Mouse (Mus musculus): ENCODE measurements around the gene Oip5. TPM values are rescaled to one million over a fixed set of nuclear protein-coding genes. Genes with fewer than 3 reads are reported as not detected.
"Not testable (repeated sequence)": the region's sequence is repeated elsewhere in the genome, so short reads cannot be mapped to it uniquely, and the experiment has no call there.

The Oip5 gene
- polyA plus RNA-seq (2016; fragmentation: Nextera tagmentation; extraction: Ambion mirVana), result 30.1 and 30.8 TPM in 2 replicates

DNA sequence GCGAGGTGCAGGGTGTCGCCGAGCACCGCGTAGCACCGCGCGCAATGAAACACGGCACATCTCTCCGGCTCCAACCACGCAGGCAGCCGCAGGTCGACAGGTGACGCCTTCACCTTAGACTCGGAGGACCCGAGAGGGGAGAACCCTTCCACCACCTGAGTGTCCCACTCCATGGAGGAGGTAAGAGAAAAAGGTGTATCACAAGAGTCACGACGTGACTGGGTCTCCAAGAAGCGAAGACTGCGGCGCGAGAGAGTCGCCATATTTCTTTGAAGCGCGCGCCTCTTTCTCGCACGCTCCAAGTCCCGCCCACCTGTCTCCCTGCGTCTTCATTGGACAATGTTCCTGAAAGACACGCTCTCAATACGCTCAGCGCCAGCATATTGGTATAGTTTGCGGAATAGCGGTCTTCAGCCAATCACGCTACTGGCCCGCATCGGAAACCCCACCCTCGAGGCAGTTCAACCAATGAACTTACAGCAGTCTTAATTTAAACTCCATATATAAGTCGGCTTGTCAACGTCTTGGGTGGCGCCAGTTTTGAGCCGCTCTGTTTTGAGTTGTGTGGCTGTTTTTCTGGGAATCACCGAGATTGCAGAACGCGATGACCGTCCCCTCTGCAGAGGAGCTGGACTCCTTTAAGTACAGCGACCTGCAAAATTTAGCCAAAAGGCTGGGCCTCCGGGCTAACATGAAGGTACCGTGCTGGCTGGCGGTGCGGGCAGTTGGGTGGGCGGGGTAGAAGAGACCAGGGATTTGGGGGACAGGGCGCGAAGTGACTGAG is at the start of gene Oip5, which contains the start of gene Nusap1:
Gene Oip5 (minus strand): TSS at position 271 of the 784 bp plus-strand sequence.
Gene Nusap1 (plus strand): TSS at position 100 of the 784 bp plus-strand sequence.
- Histone ChIP-seq H3K4me1 (peaks cover 21% of the 10 kb centered on the region), H3K27ac (peak within 1 kb of the TSS; percentile 94), H3K9me3 (no peaks in the 10 kb centered on the region), H3K27me3 (ENCODE audit: insufficient read depth, poor library complexity, severe bottlenecking) (no peaks in the 10 kb centered on the region), H3K36me3 (0 out of 2 replicates have a peak, but pooled peaks cover 9% of the 10 kb centered on the region), H3K4me3 (peak within 1 kb of the TSS; percentile 91)
- WGBS, result under 1% methylated on average over 55 of the region's 55 CpGs
- DNase-seq (ENCODE audit: low spot score), result peak; percentile 99

DNA sequence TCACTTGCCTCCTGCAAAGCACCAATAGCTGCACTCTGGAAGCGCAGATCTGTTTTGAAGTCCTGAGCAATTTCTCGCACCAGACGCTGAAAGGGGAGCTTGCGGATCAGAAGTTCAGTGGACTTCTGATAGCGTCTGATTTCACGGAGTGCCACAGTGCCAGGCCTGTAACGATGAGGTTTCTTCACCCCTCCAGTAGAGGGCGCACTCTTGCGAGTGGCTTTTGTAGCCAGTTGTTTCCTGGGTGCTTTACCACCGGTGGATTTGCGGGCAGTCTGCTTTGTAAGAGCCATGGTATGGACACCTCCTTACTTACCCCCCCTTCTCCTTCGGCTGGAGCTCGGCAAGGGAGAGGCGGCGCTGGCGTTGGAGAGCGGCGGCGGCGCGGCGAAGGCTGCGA is 47.5 kb upstream of the Oip5 start:
- WGBS, result 63% methylated on average over 21 of the region's 23 CpGs
- not testable (repeated sequence) for H3K27me3 ChIP-seq (ENCODE audit: insufficient read depth, poor library complexity, severe bottlenecking); H3K27ac ChIP-seq; H3K36me3 ChIP-seq; DNase-seq (ENCODE audit: low spot score); H3K9me3 ChIP-seq; H3K4me3 ChIP-seq; H3K4me1 ChIP-seq

DNA sequence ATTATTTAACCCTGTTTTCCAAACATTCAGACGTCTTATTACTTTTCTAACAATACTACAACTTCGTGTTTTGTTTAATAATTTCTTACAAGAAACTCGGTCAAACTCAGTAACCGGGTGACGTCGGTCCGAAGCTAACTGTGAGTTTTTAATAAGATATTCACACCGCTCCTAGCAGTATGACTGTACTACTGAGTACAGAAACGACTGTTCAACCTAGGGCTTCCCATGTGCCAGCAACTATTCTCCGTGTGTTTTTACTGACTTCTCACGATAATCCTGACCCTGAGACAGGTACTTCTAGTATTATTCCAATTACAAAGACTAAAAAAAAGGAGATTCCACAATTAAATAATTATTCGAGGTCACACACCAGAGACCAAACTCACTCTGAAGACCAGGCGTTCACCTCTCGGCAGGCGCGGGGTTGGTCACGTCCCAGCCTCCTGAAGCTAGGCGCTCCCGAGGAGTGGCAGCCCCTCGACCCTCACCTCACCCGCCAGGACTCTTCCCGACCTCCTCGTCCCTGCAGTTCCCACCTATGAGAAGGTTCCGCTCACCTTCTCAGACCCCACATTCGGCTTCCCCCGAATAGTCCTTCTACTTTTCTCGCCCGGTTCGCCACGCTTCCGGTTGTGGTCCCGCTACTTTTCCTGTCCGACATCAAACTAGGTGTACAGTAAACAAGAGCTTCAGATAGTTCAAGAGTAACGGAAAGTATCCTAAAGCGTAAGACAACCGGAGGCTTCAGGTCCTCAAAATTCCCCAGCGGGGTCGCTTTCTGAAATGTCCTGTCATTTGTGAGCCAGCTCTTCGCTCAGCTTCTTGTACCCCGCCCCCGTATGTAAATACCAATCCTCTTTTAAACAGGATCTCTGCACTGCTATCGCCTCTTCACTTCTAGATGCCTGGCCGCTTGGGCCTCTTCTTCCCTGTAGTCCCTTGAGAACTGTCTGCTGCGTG is 44.2 kb upstream of the Oip5 start, which contains the start of gene Ndufaf1:
Gene Ndufaf1 (minus strand): TSS at position 608 of the 963 bp plus-strand sequence.
- Histone ChIP-seq H3K4me1 (peaks cover 6% of the 10 kb centered on the region), H3K27ac (peak within 1 kb of the TSS; percentile 93), H3K9me3 (no peaks in the 10 kb centered on the region), H3K36me3 (peaks cover 27% of the 10 kb centered on the region), H3K27me3 (ENCODE audit: insufficient read depth, poor library complexity, severe bottlenecking) (no peaks in the 10 kb centered on the region), H3K4me3 (peak within 1 kb of the TSS; percentile 91)
- 1% methylated on average over 44 of the region's 44 CpGs for WGBS
- peak; percentile 94 for DNase-seq (ENCODE audit: low spot score)

DNA sequence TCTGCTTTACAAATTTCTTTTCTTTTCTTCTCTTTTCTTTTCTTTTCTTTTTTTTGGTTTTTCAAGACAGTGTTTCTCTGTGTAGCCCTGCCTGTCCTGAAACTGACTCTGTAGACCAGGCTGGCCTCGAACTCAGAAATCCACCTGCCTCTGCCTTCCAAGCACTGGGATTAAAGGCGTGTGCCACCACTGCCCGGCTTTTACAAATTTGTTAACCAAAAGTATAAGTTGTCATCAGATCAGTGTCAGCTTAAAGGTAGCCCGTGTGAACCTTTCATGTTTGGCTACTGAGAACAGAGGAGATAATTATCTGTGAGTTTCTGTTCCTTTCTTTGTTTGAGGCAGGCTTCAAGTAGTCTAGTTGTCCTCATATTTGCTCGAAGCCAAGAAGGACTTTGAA is 26.0 kb upstream of the Oip5 start:
- H3K27ac ChIP-seq, result no peak overlapping the region
- no peak overlapping the region for H3K4me3 ChIP-seq
- peaks cover 96% of the 10 kb centered on the region for H3K36me3 ChIP-seq
- no peaks in the 10 kb centered on the region for H3K4me1 ChIP-seq
- no peaks in the 10 kb centered on the region for H3K27me3 ChIP-seq (ENCODE audit: insufficient read depth, poor library complexity, severe bottlenecking)
- no peak for DNase-seq (ENCODE audit: low spot score)
- H3K9me3 ChIP-seq, result no peaks in the 10 kb centered on the region
- 91% methylated on average over 5 of the region's 5 CpGs for WGBS

DNA sequence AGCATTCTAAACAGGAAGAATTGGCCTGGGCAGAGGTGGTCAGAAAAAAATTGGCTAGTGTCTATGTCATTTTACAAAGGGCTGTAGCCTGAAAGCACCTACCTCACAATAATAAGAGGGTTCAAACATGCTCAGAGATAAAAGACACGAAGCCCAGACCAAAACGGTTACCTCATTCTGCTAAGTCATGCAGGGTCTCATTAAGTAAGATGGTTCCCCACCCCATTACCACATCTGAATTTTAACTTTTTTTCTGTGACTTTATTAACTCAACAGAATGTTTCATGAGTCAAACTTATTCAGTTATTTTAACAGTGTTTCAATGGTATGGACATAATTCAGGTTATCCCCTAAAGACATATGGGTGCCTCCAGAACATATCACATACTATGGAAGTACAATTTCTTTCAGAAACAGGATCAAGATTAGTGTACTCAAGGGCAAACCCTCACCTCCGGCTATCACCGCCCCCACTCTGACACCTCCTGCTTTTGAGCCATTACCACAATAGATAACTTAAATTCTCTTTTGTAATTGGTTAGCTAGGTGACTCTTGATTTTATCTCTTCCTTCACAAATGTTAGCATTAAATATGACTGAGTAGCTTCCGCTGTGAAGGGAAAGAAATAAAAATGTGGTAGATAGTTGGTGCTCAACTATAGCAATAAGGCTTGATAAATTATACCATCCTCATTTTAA is 23.1 kb upstream of the Oip5 start:
- Histone ChIP-seq H3K36me3 (peaks cover 97% of the 10 kb centered on the region), H3K4me1 (no peaks in the 10 kb centered on the region), H3K4me3 (no peak overlapping the region), H3K27ac (no peak overlapping the region), H3K27me3 (ENCODE audit: insufficient read depth, poor library complexity, severe bottlenecking) (no peaks in the 10 kb centered on the region), H3K9me3 (no peaks in the 10 kb centered on the region)
- 92% methylated on average over 5 of the region's 5 CpGs for WGBS
- DNase-seq (ENCODE audit: low spot score), result no peak

DNA sequence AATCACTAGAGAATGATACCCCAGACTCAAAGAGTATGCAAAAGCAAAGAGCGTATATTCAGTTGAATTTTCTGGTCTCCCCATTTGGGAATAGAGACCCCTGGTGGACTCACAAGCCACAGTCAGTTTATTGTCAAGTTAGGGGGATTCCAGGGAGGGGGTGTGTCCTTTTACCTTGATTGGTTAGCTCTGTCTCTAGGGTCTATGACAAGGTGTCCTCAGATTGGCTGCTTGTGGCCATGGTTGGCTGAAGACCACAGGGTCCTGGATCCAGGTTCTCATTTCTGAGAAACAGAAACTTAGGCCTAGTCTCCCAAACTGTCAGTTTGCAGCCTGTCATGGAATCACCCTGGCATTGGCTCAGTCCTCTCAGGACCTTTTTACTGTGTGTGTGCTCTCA is 18.5 kb upstream of the Oip5 start:
- DNase-seq (ENCODE audit: low spot score), result no peak
- Histone ChIP-seq H3K27me3 (ENCODE audit: insufficient read depth, poor library complexity, severe bottlenecking) (no peaks in the 10 kb centered on the region), H3K4me1 (no peaks in the 10 kb centered on the region), H3K4me3 (no peak overlapping the region), H3K9me3 (no peaks in the 10 kb centered on the region), H3K36me3 (peaks cover 96% of the 10 kb centered on the region), H3K27ac (no peak overlapping the region)
- WGBS, result 83% methylated on average over 1 of the region's 1 CpGs

DNA sequence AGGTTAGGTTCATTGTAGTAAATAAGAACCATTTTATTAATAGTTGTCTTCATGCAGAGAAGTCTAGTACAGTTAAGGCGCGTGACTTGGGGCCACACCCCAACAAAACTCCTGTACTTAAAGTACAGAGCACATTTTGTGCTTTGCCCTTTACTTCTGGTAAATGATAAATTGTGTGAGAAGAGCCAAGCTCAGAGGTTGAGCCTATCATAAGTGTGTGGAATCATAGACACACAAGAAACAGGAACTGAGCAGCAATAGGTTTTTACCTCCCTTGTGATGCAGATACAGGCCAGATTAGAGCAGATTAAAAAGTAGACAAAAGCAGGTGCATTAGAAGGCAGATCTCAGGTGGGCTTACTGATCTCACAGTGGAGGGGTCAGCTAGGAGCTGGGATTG is 3.0 kb upstream of the Oip5 start:
- Histone ChIP-seq H3K36me3 (peaks cover 30% of the 10 kb centered on the region), H3K9me3 (no peaks in the 10 kb centered on the region), H3K4me3 (0 out of 2 replicates have a peak overlapping the region, but pooled peaks have one; percentile 16), H3K27me3 (ENCODE audit: insufficient read depth, poor library complexity, severe bottlenecking) (no peaks in the 10 kb centered on the region), H3K4me1 (peaks cover 21% of the 10 kb centered on the region), H3K27ac (0 out of 2 replicates have a peak overlapping the region, but pooled peaks have one; percentile 31)
- WGBS, result 97% methylated on average over 2 of the region's 2 CpGs
- no peak for DNase-seq (ENCODE audit: low spot score)

DNA sequence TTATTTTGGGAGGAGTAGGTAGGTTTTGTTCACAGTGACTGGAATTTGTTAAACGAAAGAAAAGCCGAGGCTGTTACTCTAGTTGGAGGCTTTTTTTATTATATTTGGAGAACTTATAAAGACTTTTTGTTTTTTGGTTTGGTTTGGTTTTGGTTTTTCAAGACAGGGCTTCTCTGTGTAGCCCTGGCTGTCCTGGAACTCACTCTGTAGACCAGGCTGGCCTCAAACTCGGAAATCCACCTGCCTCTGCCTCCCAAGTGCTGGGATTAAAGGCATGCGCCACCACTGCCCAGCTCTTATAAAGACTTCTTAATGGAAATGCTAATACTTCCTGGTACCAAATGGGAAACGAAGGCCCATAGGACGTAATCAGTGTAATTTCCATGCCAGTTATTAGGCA is 733 bp upstream of the Oip5 start:
- H3K4me1 ChIP-seq, result peaks cover 21% of the 10 kb centered on the region
- not testable (repeated sequence) for DNase-seq (ENCODE audit: low spot score); H3K27me3 ChIP-seq (ENCODE audit: insufficient read depth, poor library complexity, severe bottlenecking); H3K9me3 ChIP-seq
- 18% methylated on average over 6 of the region's 6 CpGs for WGBS
- H3K27ac ChIP-seq, result peak overlapping the region; percentile 89
- H3K4me3 ChIP-seq, result peak overlapping the region; percentile 91
- peaks cover 14% of the 10 kb centered on the region for H3K36me3 ChIP-seq

DNA sequence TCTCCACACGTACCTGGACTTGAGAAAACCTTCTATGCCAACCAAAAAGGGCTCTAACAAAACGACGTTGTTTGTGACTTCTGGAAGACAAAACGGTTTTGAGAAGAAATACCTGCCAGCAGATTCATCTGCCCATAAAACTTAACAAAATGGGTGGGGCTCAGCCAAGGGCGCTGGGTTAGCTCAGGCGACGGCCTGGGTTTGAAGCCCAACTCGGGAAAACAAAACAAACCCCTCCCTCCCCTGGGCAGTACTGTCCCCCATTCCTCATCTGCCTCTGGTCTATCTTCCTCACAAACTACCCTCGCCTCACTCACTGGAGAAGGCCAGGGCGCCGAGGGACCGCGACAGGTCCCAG is 449 bp downstream of the Oip5 start:
- WGBS, result under 1% methylated on average over 13 of the region's 13 CpGs
- peaks cover 21% of the 10 kb centered on the region for H3K4me1 ChIP-seq
- DNase-seq (ENCODE audit: low spot score), result no peak

DNA sequence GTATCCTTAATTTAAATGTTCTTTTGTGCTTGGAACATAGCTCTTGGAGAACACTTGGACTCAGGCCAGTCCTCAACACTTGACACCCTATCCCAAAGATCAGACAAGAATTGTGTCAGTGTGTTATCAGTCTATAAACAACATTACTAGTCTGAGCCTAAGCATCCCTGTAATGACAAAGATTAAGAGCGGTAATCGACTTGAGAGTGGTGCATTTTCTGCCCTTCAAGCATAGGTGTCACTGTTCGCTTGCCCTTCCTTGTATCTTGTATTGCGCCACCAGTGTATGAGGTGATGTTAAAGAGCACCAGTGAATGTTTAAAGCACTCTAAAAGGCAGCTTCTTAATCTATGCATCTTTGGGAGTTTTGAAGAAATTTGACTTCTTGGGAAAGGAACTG is 11.2 kb downstream of the Oip5 start:
- Histone ChIP-seq H3K9me3 (no peaks in the 10 kb centered on the region), H3K4me3 (no peak overlapping the region), H3K36me3 (peaks cover 83% of the 10 kb centered on the region), H3K27me3 (ENCODE audit: insufficient read depth, poor library complexity, severe bottlenecking) (no peaks in the 10 kb centered on the region), H3K27ac (no peak overlapping the region), H3K4me1 (0 out of 2 replicates have a peak, but pooled peaks cover 3% of the 10 kb centered on the region)
- no peak for DNase-seq (ENCODE audit: low spot score)
- WGBS, result 89% methylated on average over 4 of the region's 4 CpGs

More for the DNA sequence above, 449 bp downstream of the Oip5 start:
- H3K27me3 ChIP-seq (ENCODE audit: insufficient read depth, poor library complexity, severe bottlenecking), result no peaks in the 10 kb centered on the region
- H3K36me3 ChIP-seq, result peaks cover 5% of the 10 kb centered on the region; the same call in 1 of the 2 replicates
- peak overlapping the region; percentile 94 for H3K27ac ChIP-seq
- peak overlapping the region; percentile 91 for H3K4me3 ChIP-seq
- H3K9me3 ChIP-seq, result no peaks in the 10 kb centered on the region

DNA sequence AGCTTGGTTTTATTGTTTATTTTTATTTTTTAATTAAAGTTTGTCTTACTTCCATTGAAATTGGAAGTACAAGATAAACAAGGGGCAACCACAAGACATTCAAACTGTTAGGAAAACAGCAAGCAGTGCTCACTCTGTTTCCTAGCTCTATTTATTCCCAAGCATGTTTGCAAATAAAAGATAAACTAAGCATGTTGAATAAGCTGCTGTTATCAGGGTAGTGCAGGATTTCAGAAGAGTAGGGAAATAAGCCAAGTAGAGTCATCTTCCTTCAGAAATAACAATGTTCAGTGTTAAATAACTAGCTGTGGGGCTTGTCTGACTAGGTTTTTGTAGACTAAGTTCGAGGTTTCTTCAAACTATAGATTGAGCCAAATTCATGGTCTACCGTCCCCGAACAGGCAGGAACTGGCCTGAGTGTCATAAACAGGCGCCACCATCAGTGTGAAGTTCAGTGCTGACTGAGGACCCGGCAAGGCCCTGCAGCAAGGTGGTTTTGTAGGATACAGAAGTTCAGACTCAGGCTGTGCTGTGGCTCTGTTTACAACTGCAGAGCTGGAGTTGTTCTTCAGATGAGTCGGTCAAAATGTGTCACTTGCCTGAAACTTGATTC is 12.8 kb downstream of the Oip5 start:
- 86% methylated on average over 6 of the region's 6 CpGs for WGBS
- no peak for DNase-seq (ENCODE audit: low spot score)
- H3K9me3 ChIP-seq, result no peaks in the 10 kb centered on the region
- H3K27me3 ChIP-seq (ENCODE audit: insufficient read depth, poor library complexity, severe bottlenecking), result no peaks in the 10 kb centered on the region
- no peak overlapping the region for H3K4me3 ChIP-seq
- peaks cover 82% of the 10 kb centered on the region for H3K36me3 ChIP-seq
- 0 out of 2 replicates have a peak, but pooled peaks cover 7% of the 10 kb centered on the region for H3K4me1 ChIP-seq
- H3K27ac ChIP-seq, result no peak overlapping the region

DNA sequence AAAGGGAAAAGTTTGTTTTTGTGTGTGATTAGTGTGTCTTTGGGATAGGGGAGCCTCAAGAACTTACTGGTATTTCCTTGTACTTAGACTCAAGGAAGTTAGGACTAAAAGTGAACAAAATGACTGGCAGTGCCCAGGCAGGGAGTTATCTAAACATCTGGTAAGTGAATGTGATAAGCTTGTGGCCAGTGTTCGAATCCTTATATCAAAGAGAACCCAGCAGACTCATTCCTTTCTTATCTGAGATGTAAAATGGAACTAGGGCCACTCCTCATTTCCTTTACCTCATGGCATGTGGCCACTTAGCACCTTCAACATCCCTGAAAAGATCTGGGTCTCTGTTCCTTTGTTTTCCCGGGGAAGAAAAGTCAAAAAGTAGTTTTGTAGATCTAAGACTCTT is 14.4 kb downstream of the Oip5 start:
- no peak for DNase-seq (ENCODE audit: low spot score)
- Histone ChIP-seq H3K4me3 (no peak overlapping the region), H3K9me3 (no peaks in the 10 kb centered on the region), H3K4me1 (0 out of 2 replicates have a peak, but pooled peaks cover 7% of the 10 kb centered on the region), H3K36me3 (peaks cover 89% of the 10 kb centered on the region), H3K27me3 (ENCODE audit: insufficient read depth, poor library complexity, severe bottlenecking) (no peaks in the 10 kb centered on the region), H3K27ac (no peak overlapping the region)
- WGBS, result 17% methylated on average over 2 of the region's 2 CpGs
